Mouse (Mus musculus): ENCODE results near the gene Sh3bgrl. TPM values are rescaled to one million over a fixed set of nuclear protein-coding genes. Genes with fewer than 3 reads are reported as not detected.
A peak's percentile ranks its signal among the peaks of the same experiment; 100 is the strongest.
"Not testable (repeated sequence)": the region's sequence is repeated elsewhere in the genome, so short reads cannot be mapped to it uniquely, and the experiment has no call there.

Sh3bgrl gene
- total RNA-seq (2021), result 10 to 100 TPM; 34.1 to 41.5 TPM

GRCm38 (mm10) chrX:109095245-109096242 lies at the start of gene Sh3bgrl:
Sh3bgrl (plus strand) TSS chrX:109095365.
- DNase-seq, result peak; percentile 70 to 73
- intact Hi-C loops (cut with DNase I), result loop anchor here (5.0 kb wide), 3 partner anchors 37 to 97 kb away; partner anchors contain the start of gene Hmgn5

GRCm38 (mm10) chrX:109047773-109048172 lies 47.4 kb upstream of the Sh3bgrl start:
- intact Hi-C loops (cut with DNase I), result no loop called here
- DNase-seq, result no peak

- intact Hi-C loops (cut with DNase I), result loop anchor here (10.0 kb wide), 1 partner anchor 207 kb away; no protein-coding TSS in a partner anchor
Measured at GRCm38 (mm10) chrX:109071719-109072118, 23.4 kb upstream of the Sh3bgrl start.

GRCm38 (mm10) chrX:109075716-109076115 lies 19.4 kb upstream of the Sh3bgrl start:
- intact Hi-C loops (cut with DNase I), result loop anchor here (5.0 to 10.0 kb wide), 2 partner anchors 63 to 211 kb away; partner anchors contain the start of gene Hmgn5

More at GRCm38 (mm10) chrX:109071719-109072118, 23.4 kb upstream of the Sh3bgrl start:
- DNase-seq, result no peak

GRCm38 (mm10) chrX:109076355-109076754 lies 18.8 kb upstream of the Sh3bgrl start:
- no peak for DNase-seq
- intact Hi-C loops (cut with DNase I), result loop anchor here (5.0 to 10.0 kb wide), 2 partner anchors 64 to 212 kb away; partner anchors contain the start of gene Hmgn5

More at GRCm38 (mm10) chrX:109075716-109076115, 19.4 kb upstream of the Sh3bgrl start:
- no peak for DNase-seq

DNA sequence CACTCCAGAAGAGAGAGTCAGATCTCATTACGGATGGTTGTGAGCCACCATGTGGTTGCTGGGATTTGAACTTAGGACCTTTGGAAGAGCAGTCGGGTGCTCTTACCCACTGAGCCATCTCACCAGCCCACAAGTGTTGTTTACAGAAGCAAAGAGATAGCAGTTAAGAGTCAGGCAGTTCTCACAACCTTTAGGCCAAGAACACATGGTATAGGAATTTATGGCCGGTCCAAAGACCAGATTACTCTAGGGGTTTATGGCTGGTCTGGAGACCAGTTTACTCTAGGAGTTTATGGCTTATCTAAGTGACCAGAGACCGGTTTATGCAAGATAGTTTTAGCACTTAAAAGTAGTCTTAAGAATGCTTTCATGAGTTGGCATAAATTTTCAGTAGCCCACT lies 15.8 kb upstream of the Sh3bgrl start:
- intact Hi-C loops (cut with DNase I), result loop anchor here (5.0 to 10.0 kb wide), 2 partner anchors 67 to 215 kb away; partner anchors contain the start of gene Hmgn5
- not testable (repeated sequence) for DNase-seq

DNA sequence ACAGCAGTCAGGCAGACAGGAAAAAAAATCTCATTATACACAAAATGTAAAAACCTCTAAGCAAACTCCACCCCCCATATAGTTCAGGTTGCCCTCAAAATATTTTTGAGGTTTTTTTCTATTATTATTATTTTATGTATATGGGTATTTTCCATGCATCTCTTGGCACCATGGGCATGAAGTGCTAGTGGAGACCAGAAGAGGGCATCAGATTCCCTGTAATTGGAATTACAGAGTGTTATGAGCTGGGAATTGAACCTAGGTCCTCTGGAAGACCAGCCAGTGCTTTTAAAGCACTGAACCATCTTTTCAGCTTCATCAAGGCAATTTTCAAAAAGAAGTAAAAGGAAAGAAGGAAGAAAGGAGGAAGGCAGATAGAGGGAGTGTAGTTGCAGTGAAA lies 8.1 kb upstream of the Sh3bgrl start:
- DNase-seq, result no peak
- intact Hi-C loops (cut with DNase I), result loop anchor here (5.0 kb wide), 1 partner anchor 150 kb away; no protein-coding TSS in a partner anchor

GRCm38 (mm10) chrX:109094800-109095199 lies 365 bp upstream of the Sh3bgrl start:
- intact Hi-C loops (cut with DNase I), result loop anchor here (5.0 kb wide), 3 partner anchors 38 to 98 kb away; partner anchors contain the start of gene Hmgn5

GRCm38 (mm10) chrX:109098511-109098910 lies 3.3 kb downstream of the Sh3bgrl start:
- DNase-seq, result no peak
- intact Hi-C loops (cut with DNase I), result loop anchor here (5.0 kb wide), 3 partner anchors 34 to 94 kb away; partner anchors contain the start of gene Hmgn5

More at GRCm38 (mm10) chrX:109094800-109095199, 365 bp upstream of the Sh3bgrl start:
- DNase-seq, result no peak

DNA sequence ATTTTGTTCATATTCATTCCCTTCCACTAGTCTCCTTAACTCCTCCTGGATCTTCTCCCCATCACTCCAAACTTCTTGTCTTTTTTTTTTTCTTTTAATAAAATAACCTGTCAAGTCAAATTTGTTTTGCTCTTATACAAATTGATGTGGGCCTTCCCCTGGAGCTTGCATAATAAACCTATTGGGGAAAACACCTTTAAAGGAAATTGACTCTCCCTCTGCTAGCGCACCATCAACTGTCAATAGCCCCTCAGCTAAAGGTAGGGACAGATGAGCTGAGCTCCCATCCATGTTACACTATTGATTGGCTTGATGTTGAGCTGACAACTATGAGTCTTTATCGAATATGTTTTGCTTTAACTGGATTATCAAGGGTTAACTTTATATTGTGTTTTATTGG lies 5.3 kb downstream of the Sh3bgrl start:
- intact Hi-C loops (cut with DNase I), result loop anchor here (2.0 kb wide), 1 partner anchor 18 kb away; no protein-coding TSS in a partner anchor

DNA sequence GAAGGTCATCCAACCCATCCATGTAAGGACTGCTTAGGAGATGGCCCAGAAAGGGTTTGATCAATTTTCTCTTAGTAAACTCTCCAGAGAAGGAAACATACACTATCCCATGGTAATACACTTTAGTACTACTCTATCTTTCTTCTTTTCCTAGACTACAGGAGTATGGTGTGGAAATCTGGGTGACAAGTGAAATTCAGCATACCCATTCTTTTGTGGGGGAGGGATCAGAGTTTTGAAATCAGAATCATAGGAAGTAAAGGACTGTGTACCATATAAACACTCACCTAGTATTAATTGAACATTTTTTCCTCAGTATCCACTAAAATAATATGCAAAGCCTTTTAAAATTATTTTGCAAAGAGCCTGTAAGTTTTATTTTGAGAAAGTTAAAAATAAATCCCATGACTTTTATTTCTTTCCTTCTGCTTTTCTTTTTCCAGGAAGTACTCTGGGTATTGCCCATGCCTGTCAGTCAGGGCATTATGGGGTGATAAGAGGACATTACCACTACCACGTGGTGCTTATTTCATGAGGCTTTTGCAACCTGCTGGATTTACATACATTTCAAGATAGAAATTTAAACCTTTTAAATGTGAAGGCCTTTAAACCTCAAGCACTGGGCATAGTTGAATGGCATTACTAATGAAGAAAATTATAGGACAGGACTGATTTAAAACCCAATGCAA lies 13.1 kb downstream of the Sh3bgrl start:
- intact Hi-C loops (cut with DNase I), result no loop called here
- no peak for DNase-seq

More for the DNA sequence above, 5.3 kb downstream of the Sh3bgrl start:
- no peak for DNase-seq

GRCm38 (mm10) chrX:109112885-109113284 lies 17.7 kb downstream of the Sh3bgrl start:
- intact Hi-C loops (cut with DNase I), result no loop called here
- no peak for DNase-seq

DNA sequence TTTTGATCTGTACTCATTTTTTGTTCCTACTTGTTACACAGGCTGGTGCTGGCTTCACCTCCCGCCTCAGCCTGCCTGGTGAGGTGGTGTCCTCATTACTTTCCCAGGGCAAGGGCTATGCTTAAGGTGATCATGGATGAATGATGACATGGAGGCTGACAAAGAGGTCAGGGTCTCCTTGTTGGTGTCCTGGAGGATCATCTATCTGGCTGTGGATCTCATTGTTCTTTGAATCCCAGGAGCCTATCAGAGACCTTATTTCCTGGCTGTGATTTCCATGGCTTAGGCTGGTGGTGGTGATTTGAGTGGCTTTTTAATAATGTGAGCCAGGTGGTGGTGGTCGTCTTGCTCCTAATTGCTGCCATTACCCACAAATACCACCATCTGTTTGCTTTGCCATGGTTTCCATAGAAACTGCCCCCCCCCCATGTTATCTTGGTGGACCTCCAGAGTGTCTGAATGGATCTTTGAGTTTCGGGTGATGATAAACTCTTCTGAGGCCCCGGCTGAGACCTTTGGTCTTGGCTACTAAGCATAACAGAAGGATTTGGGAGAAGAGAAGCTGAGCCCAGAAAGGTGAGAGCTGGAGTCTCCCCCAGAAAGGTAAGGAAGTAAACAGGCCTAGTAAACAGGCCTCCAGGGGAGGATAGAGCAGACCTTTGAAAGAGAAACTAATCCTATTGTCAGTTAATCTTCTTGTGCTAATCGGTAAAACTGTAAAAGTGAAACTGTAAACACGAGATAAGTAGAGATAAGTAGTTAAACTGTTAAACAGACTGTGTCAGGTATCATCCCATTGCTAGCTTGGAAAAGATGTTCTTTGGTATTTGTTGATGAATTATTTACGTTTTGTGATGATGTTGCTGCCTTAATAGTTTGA lies 18.5 kb downstream of the Sh3bgrl start:
- intact Hi-C loops (cut with DNase I), result no loop called here
- no peak for DNase-seq

- intact Hi-C loops (cut with DNase I), result loop anchor here (2.0 kb wide), 1 partner anchor 19 kb away; no protein-coding TSS in a partner anchor
- peak in 1 of 2 experiments; percentile 18 for DNase-seq
Measured at GRCm38 (mm10) chrX:109119829-109120826, 25.0 kb downstream of the Sh3bgrl start.

DNA sequence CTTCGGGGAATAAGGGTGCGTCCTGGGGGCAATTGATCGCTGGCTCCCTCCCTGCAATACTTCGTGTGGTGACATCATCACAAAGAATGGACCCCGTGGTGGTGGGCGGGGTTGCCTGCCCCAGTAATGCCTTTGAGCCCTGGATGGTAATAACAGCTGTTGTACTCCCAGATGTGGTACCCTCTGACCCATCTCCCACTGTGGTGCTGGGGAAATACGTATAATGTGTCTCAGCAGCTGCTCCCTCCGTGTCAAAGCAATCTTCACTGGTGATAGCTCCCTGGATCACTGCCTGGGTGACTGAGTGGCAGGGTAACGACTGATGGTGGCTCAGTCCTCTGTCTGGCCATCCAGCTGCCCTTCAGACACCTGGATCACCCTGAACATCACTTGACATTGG lies 26.0 kb downstream of the Sh3bgrl start:
- intact Hi-C loops (cut with DNase I), result no loop called here
- DNase-seq, result peak in 1 of 2 experiments; percentile 2

DNA sequence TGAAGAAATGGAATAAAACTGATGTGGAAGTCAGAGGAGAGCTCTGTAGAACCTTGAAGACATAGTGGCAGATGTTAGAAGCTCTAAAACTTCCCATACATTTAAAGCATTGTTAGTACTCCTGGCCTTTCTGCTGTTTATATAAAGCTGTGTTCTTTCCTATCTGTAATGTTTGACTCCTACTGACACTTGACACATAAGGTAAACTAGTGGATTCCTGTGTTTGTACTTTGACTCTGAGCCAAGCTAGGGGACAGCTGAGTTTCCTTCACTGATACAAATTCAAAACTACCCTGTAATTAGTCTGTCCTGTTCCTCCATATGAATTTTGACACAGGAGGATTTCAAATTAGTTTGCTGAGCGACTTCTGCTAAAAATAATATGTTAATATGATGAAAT lies 27.5 kb downstream of the Sh3bgrl start:
- no peak for DNase-seq
- intact Hi-C loops (cut with DNase I), result no loop called here

DNA sequence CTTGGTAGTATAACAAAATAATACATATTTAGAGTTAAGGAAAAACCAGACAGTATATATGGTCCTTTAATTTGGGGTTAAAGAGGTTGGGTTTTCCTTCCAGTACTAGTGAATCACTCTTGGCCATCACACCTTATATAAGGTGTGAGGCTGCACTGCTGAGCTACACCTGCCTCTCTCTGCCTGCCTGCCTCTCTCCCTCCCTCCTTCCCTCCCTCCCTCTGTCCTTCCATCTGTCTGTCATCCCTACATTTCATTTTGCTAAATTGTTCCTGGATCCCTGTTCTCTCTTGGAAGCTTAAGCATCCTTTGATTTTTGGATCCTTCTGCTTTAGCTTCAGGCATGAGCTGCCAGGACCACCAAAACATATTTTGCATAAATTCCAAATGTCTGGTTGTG lies 28.6 kb downstream of the Sh3bgrl start:
- DNase-seq, result no peak
- intact Hi-C loops (cut with DNase I), result no loop called here

- intact Hi-C loops (cut with DNase I), result no loop called here
- DNase-seq, result no peak
Measured at GRCm38 (mm10) chrX:109126847-109127246, 31.7 kb downstream of the Sh3bgrl start.
